Mouse (Mus musculus) midbrain, embryonic 12.5 days (tissue): ENCODE results near the gene Cdh9. TPM values are rescaled to one million over a fixed set of nuclear protein-coding genes. Genes with fewer than 3 reads are reported as not detected.

Experiments
- ATAC-seq: fragments of 200-750 bp; cut with Nextera tagmentation; 2 replicates; pipeline ENCODE4 v1.8.0; 2017; ENCODE audit warnings: low read depth, moderate TSS enrichment, moderate library complexity; ENCODE audit not compliant: low FRiP score
- H3K27ac ChIP-seq: fragments of 300-500 bp; sonication (generic); replicated peaks from 2 replicates; pipeline ENCODE4 v1.5.1; 2016; ENCODE audit warnings: mild to moderate bottlenecking
- H3K27me3 ChIP-seq: fragments of 300-500 bp; sonication (generic); 2 replicates; pipeline ENCODE4 v1.6.1; 2016; ENCODE audit warnings: mild to moderate bottlenecking
- H3K36me3 ChIP-seq: fragments of 300-500 bp; sonication (generic); 2 replicates; pipeline ENCODE4 v1.6.1; 2016
- H3K4me1 ChIP-seq: fragments of 300-500 bp; sonication (generic); 2 replicates; pipeline ENCODE4 v1.6.1; 2016
- H3K4me2 ChIP-seq: fragments of 300-500 bp; sonication (generic); replicated peaks from 2 replicates; pipeline ENCODE4 v1.6.1; 2016; ENCODE audit warnings: mild to moderate bottlenecking, moderate library complexity
- H3K4me3 ChIP-seq: fragments of 300-500 bp; sonication (generic); 2 replicates; pipeline ENCODE4 v1.5.1; 2016; ENCODE audit warnings: mild to moderate bottlenecking
- H3K9ac ChIP-seq: fragments of 300-500 bp; sonication (generic); replicated peaks from 2 replicates; pipeline ENCODE4 v1.6.1; 2016; ENCODE audit warnings: mild to moderate bottlenecking, moderate library complexity
- H3K9me3 ChIP-seq: fragments of 300-500 bp; sonication (generic); 2 replicates; pipeline ENCODE4 v1.6.1; 2016; ENCODE audit warnings: mild to moderate bottlenecking
- WGBS: fragments of 180-500 bp; shearing (Covaris S2); methylation state at CpG from one replicate; pipeline ENCODE4 v1.1.7; 2016; 5-methylcytosine and 5-hydroxymethylcytosine counted together
- polyA plus RNA-seq: library from polyadenylated mRNA; unstranded; fragments of >200 nt; fragmentation: Nextera tagmentation; extraction: Ambion mirVana; gene quantifications from 2 replicates; pipeline ENCODE4 v1.2.1, GENCODE M21; 2016

Cdh9 gene
- polyA plus RNA-seq, 1 experiment from 2014 or later, result 1.1 TPM

- no peak overlapping the region for H3K9ac ChIP-seq
- no peak for ATAC-seq
These were observed 154.0 kb downstream of the Cdh9 start for GRCm38 (mm10) chr15:16882542-16882941.

GRCm38 (mm10) chr15:16896674-16897073 is 168.1 kb downstream of the Cdh9 start:
- no peaks in the 10 kb centered on the region for H3K9me3 ChIP-seq
- H3K36me3 ChIP-seq, result no peaks in the 10 kb centered on the region
- 88% methylated on average over 1 of the region's 1 CpGs for WGBS
- no peak for ATAC-seq
- H3K4me3 ChIP-seq, result no peak overlapping the region
- H3K27me3 ChIP-seq, result no peaks in the 10 kb centered on the region
- no peak overlapping the region for H3K4me2 ChIP-seq
- H3K9ac ChIP-seq, result no peak overlapping the region
- no peak overlapping the region for H3K27ac ChIP-seq
- no peaks in the 10 kb centered on the region for H3K4me1 ChIP-seq

More at GRCm38 (mm10) chr15:16882542-16882941, 154.0 kb downstream of the Cdh9 start:
- WGBS, result 81% methylated on average over 3 of the region's 3 CpGs
- Histone ChIP-seq H3K9me3 (peaks cover 3% of the 10 kb centered on the region; the same call in 1 of the 2 replicates), H3K4me2 (no peak overlapping the region), H3K36me3 (no peaks in the 10 kb centered on the region), H3K27ac (no peak overlapping the region), H3K4me3 (no peak overlapping the region), H3K27me3 (no peaks in the 10 kb centered on the region), H3K4me1 (no peaks in the 10 kb centered on the region)
